Mouse (Mus musculus) kidney, adult 18-20 months (tissue): Measurements from ENCODE around the gene Slc27a2.
A peak's percentile ranks its signal among the peaks of the same experiment; 100 is the strongest.
"Not testable (repeated sequence)": the region's sequence is repeated elsewhere in the genome, so short reads cannot be mapped to it uniquely, and the experiment has no call there.

Experiments used
- DNase-seq: peaks from one replicate; pipeline ENCODE4 v3.0.0; 2021

Slc27a2 gene

DNA sequence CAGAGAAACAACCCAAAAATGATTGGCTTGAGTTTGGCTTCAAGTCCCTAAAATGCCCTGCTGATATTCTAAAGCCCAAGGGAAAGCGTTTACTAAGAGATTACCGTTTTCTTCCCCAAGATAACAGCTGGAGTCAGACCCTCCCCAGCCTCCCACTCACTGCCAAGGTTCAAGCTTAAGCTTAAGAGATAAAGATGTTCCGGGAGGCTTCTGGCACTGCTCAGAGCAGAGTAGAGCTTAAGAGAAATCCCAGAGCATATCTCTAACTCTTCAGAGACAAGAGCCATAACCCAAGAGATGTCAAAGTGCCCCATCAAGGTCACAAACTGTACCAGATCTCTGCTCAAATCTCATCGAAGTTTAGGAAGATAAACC lies 54.5 kb downstream of the Slc27a2 start:
- DNase-seq: no peak

GRCm38 (mm10) chr2:126607553-126608203 lies 55.5 kb downstream of the Slc27a2 start:
- no peak for DNase-seq

GRCm38 (mm10) chr2:126609600-126609999 lies 57.4 kb downstream of the Slc27a2 start:
- DNase-seq: not testable (repeated sequence)

GRCm38 (mm10) chr2:126615355-126615754 lies 63.1 kb downstream of the Slc27a2 start:
- no peak for DNase-seq

- DNase-seq: no peak
Measured at GRCm38 (mm10) chr2:126618470-126619179, 66.4 kb downstream of the Slc27a2 start.

DNA sequence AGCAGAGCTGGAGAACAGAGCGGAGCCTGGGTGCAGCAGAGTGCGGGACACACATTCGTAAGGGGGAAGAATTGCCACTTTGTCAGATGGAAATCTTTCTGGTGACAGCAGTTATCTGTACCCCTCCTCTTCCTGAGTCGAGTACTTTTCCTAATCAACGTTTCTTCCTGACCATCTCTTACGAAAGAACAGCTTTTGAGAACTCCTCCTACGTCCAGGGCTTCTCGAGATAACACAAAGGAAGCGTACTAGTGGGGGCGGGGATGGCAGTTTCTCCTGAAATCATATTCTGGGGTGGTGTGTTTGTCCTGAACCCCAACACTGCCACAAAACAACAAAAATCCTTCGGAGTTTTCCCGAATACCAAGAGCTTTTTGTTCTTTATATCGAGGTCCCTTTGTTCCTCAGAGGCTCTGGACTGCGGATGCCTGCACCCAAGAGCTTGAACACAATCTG lies 67.1 kb downstream of the Slc27a2 start, which contains the start of gene Hdc:
Hdc (minus strand) TSS at position 51 of the 456 bp plus-strand sequence.
- no peak for DNase-seq

DNA sequence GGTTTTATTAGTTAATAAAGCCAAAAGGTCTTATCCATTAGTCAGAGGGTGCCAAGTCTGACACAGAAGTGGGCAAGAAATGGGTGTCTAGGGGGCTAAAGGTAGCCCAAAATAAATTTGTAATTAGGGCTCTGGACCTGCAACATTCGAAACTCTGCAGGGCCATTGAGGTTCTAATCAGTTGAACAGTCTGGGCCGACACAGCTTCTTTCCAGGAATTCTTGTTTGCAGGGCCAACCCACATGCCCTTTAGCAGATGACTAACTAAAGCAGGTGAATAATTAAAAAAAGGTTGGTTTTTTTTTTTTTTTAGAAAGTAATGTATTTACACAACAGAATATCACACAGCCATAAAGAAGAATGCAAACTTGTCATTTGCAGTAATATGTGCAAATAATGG lies 70.2 kb downstream of the Slc27a2 start:
- DNase-seq: no peak

- DNase-seq: no peak
Measured at GRCm38 (mm10) chr2:126623138-126623537, 70.9 kb downstream of the Slc27a2 start.

- no peak for DNase-seq
Measured at GRCm38 (mm10) chr2:126628455-126628995, 76.3 kb downstream of the Slc27a2 start.

DNA sequence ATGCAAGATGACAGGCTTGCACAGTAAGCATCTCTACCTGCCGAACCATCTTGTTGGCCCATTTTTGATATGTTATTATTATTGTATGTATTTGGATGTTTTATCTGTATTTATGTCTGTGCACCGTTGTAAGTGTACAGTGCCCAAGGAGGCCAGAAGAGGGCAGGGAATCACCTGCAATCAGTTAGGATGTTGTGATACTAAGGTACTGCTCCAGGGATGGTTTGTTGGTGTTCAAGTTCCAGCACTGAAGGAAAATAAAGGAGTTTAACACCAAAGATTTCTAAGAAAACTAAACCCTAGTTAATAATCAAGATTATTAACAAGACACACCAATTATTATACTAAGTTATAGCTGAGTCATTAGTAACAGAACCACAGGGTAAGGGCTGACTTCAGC lies 81.0 kb downstream of the Slc27a2 start:
- DNase-seq: no peak

GRCm38 (mm10) chr2:126635939-126636823 lies 84.0 kb downstream of the Slc27a2 start:
- DNase-seq: peak; percentile 35
